Mouse (Mus musculus): ENCODE results near the gene Skor1.

Skor1 gene

DNA sequence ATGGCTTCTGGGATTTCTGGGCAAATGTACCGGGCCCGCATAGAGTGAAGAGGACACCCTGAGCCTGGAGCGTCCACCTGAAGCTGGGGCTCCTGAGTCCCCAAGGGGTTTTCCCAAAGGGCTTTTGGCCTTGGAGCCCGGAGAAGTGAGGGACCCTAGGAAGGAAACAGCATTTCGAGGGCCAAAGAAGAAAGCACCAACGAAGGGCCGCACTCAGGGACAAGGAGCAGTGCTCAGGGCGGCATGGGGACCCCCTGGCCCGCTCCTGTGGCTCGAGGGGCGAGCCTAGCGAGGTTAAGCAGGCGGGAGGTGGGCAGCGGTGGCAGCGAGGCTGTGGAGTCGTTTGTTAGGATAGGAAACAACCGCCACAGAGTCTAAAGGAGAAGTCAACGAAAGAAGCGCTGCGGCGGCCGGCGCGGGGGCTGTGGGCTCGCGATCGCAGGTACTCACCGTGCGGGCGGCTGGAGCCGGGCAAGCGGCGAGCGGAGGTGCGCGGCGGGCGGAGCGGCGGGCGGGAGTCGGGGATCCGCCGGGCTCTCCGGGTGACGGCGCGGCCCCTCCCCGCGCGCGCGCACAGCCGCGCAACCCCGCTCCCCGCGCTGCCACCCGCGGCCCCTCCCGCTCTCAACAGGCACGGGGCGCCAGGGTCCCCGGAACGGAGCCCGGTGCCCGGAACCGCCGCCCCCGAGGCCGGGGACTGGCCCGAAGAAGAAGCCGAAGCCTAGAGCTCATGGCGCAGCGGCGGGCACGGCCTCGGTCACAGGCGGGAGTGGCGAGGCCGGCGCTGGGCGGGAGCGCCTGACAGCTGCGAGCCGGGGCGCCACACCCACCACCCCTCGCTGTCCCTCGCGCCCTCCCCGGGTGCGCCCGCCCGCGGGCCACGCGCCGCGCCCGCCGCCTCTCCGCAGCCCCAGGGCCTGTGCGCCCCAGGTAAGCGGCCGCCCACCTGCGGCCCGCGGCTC, at the start of gene Skor1:
TSS of gene Skor1 (minus strand) at position 552 of the 962 bp plus-strand sequence.
- no peak for DNase-seq (ENCODE audit: low read depth)

DNA sequence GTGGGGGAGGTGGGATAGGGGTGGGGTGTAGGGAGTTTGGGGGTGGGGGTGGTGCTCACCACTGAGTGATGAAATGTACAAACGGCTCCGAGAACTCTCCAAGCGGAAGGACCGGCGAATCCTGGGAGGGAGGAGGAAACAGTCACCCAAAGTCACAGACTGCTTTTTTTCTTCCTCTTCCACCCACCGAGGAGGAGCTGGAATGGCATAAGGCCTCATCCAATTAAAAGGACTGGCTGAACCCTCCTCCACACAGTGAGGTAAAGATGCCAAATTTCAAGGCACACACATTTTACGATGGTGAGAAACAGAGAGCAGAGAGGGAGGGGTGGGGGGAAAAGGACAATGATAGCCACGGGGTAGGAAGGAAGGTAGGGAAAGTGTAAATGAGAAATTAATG, 48.5 kb upstream of the Skor1 start:
- DNase-seq (ENCODE audit: low read depth): no peak

DNA sequence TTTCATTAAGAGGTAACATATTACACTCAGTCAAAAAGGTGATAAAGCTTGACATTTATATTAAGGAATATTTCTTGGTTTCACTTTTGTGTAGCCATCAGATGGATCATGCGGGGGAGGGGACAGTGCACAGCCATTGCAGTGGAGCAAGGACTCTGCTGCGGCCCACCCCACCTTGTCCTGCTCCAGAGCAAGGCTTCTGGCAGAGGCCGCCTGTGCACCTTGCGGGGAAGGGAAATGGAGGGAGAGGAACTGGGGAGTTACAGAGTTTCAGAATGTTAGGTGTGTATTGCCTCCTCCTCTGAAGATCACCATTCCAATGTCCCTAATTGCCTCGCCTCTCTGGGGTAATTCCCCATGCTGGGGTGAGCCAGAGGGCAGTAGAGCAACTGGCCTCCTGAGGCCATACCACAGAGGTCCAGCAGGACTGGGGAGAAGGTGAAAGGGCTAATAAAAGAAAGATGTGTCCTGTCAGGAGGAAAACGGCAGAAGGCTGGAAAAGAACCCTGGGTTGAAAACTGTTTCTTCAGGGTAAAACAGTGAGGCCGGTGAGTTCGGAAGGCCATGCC, 47.4 kb upstream of the Skor1 start:
- DNase-seq (ENCODE audit: low read depth): no peak

DNA sequence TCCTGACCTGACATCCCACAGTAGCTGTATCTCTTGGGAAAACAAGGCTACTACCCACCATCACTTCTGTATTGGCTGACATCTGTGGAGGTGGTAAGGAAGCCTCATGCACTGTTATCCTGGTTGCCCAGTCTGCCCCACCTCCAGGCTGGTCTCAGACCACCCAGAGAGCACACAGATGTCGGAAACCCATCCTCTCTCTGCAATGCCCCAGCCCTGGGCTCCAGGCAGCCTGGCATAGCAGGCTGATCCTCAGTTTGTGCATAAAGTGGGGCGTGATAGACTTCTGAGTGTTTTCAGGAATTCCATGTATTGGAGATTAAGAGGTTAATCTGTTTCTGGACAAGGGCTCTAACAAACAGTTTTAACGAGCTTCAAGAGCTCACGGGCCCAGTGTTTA, 46.8 kb upstream of the Skor1 start:
- no peak for DNase-seq (ENCODE audit: low read depth)

DNA sequence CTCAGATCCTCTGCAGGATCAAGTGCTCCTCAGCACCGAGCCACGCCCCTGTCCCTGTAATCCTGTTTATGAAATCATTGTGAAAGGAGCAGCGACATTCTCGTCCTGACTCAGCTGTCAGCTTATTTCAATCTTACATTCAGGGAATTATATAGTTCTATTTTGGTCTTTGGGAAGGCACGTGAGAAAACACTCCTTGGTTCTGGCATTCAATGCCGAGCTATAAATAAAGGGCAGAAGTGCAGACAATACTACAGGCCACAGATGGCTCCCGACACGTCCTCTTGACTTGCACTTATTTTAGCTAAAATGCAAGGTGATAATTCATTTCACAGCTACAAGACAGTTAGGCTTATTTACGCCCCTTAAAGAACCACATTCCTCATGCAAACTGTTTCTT, 46.0 kb upstream of the Skor1 start:
- DNase-seq (ENCODE audit: low read depth): no peak

DNA sequence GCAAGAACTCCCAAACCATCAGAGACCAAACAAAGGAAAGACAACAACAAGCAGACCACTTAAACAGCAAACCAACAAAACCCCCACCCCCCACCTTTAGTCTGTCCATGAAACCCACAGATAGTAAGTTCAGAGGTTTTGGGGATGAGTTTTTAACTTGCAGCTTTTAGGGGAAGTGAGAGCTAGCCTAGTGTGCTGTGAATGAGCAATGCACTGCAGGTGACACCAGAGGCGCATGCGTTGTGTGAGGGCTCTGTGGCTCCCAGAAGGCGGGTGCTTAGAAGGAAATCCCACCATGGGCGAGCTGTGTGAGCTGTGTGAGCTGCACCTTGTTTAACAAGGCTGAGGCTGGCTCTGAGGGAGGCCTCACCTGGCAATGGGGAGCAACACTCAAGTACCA, 44.0 kb upstream of the Skor1 start:
- no peak for DNase-seq (ENCODE audit: low read depth)

DNA sequence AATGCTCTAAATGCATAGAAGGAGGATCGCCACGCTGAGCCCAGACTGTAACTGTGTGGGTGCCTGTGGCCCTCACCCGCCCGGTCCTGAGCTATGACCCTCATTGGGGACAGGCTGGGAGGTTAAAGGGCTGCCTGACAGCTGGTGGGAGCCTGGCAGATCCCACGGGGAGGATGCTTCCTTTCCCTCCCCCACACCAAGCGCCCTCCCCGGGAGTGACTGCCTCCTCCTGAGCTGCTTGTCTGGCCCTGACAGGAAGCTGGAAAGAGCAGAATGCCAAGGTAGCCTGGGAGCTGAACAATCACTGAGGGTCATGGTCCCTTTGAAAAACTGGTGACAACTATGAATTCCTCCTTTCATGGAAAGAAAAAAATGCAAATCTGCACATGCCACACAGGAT, 38.5 kb upstream of the Skor1 start:
- DNase-seq (ENCODE audit: low read depth): no peak

DNA sequence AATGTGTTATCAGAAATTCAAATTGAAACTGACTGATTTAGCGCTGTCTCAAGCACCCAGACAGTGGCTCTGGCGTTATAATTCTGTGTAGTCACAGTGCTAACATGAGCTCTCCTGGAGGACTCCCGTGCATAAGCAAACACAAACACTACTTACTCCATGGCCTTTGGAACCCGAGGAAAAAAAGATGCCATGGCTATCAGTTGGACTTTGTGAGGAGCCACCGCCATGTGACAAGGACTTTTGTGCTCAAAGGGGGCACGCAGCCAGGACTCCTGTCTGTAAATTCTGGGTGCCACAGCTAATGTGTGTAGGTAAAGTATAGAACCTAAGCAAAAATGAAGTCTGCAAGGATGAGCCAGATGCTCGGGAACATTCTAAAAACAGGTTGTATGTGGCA, 36.5 kb upstream of the Skor1 start:
- DNase-seq (ENCODE audit: low read depth): no peak

DNA sequence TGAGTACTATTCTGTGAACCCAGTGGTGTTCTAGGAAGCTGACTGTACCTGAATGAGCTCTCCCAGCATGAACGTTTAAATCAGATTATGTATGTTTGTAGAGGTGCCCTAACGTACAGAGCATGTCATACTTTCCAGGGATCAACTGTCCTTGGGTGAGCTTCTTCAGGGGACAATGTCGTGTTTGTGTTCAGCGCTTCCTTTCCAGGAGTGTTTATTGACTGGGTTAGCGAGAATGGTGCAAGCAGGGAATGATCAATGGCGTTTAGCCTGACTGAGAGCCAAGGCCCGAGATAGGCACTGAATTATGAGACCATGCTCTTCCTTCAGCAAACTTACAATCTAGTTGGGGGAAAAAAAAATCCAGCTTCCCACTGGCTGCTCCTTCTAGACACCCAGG, 35.1 kb upstream of the Skor1 start:
- DNase-seq (ENCODE audit: low read depth): no peak

DNA sequence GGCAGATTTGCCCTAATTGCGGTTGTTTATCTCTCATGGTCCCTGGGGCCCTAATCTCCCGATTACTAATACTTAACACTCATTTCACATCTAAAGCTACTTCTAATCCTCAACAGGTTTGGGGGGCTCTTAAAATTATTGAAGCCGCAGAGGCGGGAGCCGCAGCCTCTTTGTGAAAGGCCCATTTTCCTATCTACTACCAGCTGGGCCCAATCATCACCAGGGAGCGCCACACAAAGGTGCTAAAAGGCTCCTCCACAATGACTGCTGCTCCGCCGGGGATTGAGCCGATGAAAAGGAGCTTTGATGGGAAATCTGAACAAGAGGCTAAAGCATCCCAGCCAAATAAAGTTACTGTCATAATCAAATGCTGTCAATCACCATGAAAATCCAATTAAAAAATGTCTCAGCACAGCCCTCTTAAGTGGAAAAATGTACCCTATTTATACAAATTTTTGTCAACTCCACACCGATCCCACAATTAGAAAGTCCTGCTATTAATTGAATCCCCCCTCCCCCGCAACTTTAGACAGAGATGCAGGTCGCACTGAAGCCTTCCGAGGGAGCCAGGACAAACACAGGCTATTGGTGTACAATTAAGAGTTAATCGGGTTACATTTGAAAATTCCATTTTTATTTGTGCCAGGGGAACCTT, 33.7 kb upstream of the Skor1 start:
- no peak for DNase-seq (ENCODE audit: low read depth)

DNA sequence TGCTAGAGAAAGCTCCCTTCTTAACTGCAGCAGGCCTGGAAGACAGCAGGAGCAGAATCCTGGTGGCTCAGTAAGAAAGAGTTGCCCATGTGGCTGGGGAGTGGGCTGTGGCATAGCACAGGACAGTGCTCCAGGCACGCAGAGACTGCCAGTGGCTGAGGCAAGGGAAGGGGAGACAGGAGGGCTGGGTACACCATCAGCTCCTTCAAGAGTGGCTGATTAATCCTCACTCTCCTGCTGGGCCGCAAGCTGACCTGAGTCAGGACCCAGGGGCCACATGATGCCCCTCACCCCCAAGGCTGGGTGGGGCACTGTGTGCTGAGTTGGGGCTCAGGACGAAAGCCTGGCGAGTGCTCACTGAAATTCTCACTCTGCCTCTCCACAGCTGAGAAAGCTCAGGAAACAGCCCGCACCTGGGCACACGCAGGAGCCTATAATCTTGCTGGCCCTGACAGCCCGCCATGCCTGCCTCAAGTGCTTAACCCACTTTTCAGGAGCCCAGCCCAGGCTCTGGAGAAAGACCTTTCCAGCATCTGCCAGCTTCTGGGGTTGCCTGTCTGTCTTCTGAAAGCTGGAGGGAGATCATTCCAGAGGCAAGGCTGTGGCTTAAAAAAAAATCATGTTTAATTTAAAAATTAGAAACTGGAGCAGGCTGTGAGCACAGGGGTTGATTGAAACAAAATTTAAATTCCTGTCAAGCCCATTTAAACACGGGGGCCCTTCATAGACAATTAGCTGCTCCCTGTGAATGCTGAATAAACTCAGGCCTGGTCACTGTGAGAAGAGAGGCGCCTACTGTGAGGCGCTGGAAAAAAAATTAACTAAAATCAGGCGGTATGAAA, 32.8 kb upstream of the Skor1 start:
- no peak for DNase-seq (ENCODE audit: low read depth)

DNA sequence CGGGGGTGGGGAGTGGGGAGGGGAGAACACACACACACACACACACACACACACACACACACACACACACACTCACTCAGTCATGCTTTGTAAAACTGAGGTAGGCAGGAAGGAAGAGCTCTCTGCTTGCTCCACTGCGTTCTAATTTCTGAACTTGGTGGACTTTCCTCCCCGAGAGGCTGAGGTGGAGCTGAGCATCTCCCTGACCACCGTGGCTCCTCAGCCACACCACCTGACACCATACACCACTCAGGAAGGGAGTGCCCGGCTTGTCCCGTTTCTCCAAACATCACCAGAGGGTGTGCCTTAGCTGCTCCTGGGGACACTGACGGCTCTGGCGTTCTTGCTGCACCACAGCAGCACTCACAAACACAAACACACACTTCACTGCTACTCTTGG, 29.5 kb upstream of the Skor1 start:
- no peak for DNase-seq (ENCODE audit: low read depth)

DNA sequence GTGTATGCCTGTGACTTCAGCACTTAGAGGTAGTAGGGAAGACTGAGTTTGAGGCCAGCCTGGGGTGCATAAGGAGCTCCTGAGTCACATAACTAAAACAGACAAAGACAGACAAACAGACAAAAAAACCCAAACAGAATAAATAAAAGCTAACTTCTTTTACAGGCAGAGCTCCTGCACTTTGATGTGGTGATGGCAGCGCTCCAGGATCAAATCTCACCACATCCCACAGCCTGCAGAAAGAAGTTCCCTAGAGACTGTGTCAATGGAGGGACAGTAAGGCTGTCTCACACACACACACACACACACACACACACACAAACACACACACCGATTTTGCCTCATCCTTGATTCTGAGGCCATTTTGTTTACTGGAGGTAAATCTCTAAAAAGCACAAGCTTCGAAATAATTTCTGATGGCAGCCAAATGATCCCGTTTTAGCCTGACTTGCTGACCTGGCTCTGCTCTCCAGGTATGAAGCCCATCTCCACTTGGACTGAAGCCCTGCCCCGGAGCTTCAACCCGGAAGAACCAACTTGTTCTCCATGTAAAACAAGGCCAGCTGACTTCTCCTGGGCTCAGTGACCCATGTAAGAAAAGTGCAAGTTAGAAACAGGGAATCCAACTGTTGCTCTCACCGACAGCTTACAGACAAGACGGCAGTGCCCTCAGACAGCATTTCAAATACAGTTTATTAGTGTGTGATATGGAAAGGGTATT, 25.4 kb upstream of the Skor1 start:
- no peak for DNase-seq (ENCODE audit: low read depth)

DNA sequence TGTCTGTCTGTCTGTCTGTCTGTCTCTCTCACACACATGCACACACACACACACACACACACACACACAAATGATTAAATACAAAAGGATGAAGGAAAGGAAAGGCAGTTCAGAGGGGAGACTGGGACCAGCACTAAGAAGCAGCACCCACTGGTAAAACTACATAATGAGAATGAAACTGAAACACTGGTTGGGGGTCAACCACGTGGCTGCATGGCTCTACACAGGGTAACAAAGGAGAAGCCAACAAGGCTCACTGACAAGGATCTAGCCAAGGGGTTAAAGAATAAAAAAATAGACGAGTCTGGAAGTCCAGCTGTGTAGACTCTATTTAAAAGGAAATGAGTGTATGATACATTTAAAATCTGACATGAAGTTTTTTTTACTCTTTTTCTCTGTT, 23.2 kb upstream of the Skor1 start:
- no peak for DNase-seq (ENCODE audit: low read depth)

DNA sequence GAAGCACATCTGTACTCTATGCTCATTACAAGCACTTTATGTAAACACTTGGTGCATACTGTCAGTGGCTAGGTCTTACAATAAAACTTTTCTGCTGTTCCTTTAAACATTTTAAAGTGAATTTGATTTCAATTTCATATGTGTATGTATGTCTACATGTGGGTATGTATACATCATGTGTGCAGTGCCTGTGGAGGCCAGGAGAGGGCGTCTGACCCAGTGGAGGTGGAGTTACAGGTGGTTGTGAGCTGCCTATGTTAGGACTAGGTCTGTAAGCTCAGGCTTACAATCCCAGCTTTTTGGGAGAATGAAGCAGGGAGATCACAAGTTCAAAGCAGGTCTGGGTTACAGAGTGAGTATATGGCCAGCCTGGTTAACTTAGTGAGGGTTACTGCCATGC, 20.4 kb upstream of the Skor1 start:
- DNase-seq (ENCODE audit: low read depth): no peak

DNA sequence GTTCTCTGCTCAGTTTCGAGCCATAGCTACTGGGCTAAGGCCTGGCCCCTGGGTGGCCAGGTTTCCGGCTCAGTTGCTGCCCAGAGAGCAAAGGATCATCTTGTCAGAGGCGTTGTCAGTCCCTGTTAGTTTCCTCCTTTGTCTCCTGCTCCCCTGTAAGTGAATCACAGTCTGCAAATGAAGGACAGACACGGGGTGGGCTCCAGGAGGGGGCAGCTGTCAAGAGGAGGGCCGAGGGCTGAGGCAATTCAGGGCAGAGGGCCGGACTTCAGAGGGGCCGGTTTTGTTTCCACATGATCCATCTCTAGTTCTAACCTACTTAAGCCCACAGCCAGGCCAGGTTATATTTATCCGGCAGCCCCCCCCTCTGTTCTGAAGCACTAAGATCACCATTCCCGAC, 16.3 kb upstream of the Skor1 start:
- DNase-seq (ENCODE audit: low read depth): no peak

DNA sequence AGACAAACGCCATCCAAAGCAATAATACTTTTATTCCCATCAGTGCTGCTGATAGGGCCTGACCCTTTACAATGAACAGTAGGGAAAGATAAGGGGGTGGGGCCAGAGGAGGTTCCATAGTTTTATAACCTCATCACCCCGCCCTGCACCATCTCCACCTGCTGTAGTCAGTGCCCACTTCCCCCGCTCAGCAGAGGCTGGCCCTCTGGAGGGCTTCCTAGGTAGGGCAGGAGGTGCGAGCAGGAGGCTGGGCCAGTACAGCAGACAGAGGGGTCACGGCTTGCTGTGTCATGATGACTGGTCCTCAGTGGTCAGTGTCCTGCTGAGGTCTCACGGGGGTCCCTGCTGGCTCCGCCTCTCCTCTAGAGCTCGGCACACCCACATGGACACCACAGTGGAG, 15.0 kb upstream of the Skor1 start:
- DNase-seq (ENCODE audit: low read depth): peak; percentile 7

DNA sequence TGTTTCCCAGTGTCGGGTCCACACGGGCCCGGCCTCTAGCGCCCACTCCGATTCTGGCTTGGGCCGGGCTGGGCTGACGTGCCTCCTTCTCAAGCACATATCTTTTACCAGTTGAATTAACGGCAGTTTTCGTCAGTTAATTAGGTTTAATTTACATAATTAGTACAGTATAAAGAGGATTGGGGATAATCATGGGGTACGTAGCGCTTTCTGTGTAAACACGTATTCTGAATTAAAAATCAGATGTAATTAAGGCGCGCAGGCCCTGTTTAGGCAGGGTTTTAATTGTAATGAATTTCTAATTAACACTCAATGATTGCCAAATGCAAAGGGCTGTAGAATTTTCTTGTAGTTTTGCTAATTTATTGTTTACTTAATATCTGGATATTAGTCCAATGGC, 3.2 kb upstream of the Skor1 start:
- DNase-seq (ENCODE audit: low read depth): no peak

DNA sequence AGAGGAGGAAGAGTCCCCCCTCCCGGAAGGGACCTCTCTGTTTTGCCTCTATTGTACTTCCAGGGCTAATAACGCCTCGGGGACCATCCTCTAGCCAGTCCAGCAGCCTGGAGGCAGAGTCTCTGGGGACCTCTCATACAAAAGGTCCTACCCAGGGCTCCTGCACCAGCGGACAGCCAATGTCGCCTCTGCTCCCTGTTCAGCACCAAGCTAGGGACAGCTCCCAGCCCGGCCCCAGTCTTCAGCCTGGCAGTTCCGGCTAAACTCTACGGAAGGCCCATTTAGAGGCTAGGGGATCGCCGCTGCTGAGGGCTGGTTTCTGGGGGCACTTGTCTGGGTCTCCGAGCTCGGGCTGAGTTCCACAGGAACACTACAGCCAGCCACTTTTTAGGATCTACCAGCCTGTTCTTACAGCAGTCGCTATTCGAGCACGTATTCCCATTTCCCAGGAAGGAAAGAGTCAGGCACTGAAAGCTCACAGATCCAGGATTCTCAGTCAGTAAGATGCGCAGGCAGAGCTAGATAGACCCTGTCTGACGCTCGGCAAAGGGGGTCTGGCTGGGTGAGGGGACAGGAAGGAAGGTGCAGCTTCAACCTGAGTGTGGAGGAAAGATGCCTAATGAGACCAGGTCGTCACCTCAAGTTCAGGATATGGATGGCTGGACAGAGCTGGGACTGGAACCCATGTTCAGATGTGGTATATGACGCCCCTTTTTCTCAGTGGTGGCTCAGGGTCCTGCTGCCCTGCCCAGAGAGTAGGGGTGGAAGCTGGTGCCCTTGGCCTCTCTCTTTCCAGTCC, 2.5 kb upstream of the Skor1 start:
- no peak for DNase-seq (ENCODE audit: low read depth)

DNA sequence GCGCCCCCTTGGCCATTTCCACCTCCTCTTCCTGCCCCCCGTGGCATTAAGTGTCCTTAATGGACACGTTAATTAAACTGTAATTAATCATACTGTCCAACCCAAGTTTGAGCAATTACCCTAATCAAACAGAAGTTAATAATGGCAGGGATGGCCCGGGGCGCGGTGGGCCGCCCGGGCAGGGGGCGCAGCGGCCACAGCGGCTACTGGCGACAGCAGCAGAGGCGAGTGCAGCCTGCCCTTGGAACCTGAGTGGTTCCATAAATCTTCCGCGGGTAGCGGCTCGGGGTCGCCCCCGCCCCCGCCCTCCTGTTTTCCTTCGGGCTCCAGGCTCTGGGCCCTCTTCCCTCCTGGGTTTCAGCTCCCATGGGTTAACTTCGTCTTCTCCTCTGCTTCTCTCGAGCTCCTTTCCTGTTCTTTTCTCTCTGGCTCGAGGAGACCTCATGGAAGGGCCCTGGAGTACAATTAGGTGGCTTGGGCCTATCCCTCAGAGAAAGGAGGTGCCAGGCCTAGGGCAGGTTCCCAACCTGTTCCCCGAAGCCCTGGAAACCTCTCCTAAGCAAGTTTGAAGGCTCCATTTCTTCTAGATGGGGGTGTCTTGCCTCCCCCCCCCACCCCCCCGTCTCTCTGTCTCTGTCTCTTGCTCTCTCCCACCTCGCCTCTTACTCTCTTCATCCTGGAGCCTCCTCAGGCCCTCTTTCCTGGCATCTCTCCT, 1.5 kb upstream of the Skor1 start:
- no peak for DNase-seq (ENCODE audit: low read depth)
